Mouse (Mus musculus): Measurements from ENCODE around the gene Xrn2.

The Xrn2 gene

GRCm38 (mm10) chr2:147053229-147053892, 40.6 kb downstream of the Xrn2 start:
- no peak for DNase-seq (ENCODE audit: low read depth, low spot score)

- DNase-seq (ENCODE audit: low read depth, low spot score), result no peak
Measured at GRCm38 (mm10) chr2:147067480-147068246, 54.9 kb downstream of the Xrn2 start.

DNA sequence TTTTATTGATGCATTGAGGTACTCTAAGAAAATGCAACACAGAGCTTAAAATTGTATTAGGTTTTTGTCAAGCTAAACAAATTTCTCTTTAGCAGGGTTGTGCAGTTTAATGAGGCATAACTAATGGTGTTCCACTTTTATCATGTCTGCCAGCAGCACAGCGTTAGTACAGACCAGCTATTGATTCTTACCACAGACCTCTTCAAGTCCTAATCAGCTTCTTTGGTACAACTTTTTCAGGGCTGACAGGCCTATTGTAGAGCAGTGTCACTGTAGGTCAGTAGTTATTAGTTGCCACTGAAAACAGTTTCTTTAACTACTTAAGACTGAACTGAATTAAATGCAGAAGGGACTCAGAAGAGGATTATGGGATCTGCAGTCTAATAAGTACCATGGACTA, 56.3 kb downstream of the Xrn2 start:
- DNase-seq (ENCODE audit: low read depth, low spot score), result no peak

DNA sequence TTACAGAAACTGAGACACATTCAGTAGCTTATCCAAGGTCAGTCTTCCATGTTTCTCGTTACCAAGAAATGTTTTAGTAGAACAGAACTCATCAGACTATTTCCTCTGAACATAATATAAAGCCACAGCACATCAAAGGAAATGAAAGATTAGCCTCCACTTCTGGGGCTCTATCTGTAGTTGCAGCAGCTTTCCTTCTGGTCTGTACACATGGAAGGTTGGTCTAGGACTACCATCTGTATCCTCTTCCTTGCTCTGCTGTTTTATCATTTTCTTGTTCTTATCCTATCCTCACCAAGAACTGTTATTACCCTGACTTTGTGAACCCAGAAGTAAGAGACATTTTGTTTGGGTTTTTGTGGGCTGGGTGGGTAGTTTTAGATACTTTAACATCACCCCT, 57.5 kb downstream of the Xrn2 start:
- no peak for DNase-seq (ENCODE audit: low read depth, low spot score)

DNA sequence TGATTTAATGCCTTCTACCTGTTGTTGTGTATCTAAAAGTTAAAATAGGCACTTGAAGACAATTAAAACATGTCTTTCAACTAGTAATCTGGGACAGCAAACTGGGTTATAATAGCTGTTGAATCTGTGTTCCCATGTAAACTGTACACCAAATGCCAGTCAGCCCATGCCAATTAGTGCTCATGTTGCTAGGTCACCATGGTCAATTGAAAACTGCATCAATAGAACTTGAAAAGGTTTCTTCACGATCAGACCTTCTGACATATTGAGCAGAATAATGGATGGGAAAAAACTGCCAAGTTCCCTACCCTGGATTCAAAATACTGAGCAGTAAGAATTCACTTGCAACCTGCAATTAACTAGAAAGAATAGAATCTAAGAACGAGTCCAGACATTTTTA, 61.2 kb downstream of the Xrn2 start:
- DNase-seq (ENCODE audit: low read depth, low spot score), result no peak

DNA sequence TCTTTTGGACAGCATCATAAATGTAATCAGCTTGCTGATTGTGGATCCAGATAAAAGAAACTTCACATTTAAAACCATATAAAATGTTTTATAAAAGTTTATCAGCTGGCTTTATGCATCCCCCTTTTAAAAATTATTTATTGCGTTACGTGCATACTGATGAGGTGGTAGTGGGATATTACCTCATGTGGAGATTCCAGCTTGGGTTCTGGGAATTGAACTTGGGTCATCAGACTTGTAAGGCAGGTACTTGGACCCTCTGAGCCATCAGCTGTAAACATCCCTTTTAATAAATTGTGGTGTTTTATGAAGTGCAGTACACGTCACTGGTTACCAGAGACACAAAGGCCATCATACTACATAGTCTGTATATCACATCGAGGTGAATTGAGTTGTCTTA, 61.6 kb downstream of the Xrn2 start:
- DNase-seq (ENCODE audit: low read depth, low spot score), result no peak

DNA sequence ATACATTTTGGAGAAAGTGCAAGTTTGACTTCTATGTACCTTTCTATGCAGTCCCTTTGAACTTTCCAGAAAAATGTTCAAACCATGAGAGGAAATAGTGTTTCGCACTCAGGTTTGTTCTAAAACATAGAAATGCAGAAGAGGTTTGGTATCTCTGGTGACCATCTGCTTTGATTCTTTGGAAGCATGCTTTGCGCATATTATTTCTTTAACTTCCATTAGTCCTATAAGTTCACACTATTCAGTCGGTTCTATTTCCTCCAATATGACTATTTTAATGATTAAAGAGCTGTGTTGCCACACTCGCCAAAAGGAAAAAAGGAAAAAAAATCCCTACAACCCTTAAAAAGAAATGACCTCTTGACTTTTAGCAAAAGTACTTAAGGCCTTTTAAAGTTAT, 69.6 kb downstream of the Xrn2 start:
- no peak for DNase-seq (ENCODE audit: low read depth, low spot score)

GRCm38 (mm10) chr2:147083471-147084365, 70.9 kb downstream of the Xrn2 start:
- DNase-seq (ENCODE audit: low read depth, low spot score), result peak; percentile 48

DNA sequence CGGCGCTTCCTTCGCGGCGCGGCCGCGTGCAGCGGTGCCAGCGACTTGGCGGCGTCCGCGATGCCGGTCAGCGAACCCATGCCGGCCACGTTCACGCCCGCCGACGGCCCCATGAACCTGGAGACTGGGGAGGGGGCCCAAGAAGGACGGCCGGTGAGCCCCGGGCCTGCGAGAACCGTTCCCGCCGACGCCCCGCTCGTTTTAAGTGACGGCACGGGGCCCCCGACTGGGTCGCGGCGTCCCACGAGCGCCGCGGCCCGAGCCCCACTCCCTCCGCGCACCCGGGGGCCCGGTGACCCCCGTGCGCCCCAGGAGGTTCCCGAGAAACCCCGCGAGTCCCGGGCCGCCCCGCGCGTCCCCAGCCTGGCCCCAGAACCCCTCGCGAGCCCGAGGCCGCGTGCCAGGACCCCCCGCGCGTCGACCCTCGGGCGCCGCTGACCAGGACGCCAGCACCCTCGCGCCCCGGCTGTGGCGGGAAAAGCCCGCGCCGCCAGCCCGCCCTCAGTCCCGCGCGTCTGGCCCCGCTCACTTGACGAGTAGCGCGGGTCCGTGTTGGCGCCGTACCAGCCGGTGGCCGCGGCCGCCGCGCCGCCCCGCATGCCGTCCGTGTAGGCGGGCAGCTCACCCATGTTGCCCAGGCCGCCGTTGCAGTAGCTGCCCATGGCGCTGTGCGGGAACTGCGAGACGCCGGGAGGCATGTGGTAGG, 71.7 kb downstream of the Xrn2 start:
- peak; percentile 4 for DNase-seq (ENCODE audit: low read depth, low spot score)

DNA sequence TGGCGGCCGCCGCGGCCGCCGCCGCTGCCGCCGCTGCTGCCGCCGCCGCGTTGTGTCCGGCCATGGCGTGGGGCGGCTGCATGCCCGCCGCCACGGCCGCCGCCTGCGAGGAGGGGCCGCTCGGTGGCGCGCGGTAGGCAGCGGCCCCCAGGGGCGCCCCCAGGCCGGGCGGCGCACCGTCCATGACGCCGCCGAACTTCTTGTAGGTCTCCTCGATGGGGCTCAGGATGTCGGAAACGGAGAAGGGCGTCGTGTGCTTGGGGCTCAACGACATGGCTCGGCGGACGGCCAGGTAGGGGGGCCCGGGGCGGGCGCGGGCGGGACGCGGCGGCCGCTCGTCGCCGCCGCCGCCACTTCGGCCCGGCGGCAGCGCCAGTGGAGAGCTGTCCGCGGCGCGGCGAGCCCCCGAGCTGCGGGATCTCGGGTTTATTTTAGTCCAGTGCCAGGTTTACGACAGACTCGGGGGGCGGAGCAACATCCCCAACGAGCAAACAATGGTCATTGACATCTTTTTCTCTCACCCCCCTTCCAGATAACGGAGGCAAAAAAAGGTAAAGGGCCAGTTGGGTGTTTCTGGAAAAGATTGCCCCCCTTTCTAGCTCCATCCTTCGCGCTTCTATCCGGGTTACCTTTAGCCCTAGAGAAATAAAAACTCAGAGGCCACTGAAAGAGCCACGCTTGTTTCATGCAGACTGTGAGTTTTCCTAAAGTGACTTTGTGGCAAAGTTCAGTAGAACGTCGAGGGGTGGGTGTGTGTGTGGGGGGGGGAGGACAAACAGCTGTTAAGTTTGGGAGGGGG, 72.5 kb downstream of the Xrn2 start, which contains the start of gene Nkx2-4:
Gene Nkx2-4, minus strand, starts transcription at position 374 of the 799 bp plus-strand sequence.
- peak; percentile 41 for DNase-seq (ENCODE audit: low read depth, low spot score)

DNA sequence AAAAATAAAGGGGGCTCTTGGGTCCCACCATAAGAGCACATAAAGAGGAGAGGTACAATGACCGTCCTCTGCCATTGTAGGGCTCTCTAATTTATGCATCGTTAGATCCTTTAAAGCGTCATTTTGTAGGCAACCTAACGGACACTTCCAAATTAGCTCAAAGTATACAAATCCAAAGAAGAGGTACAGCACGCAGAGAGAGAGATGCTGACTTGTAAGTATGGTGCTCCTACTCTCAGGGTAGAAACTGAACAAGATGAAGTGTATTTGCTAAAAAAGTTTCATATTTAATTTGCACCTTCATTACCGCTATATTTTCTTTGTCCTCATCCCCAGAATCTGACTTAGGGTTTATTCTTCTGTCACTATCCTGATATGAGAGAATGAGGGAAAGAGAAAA, 73.1 kb downstream of the Xrn2 start:
- peak; percentile 5 for DNase-seq (ENCODE audit: low read depth, low spot score)

- DNase-seq (ENCODE audit: low read depth, low spot score), result no peak
Measured at GRCm38 (mm10) chr2:147086441-147086840, 73.6 kb downstream of the Xrn2 start.

- DNase-seq (ENCODE audit: low read depth, low spot score), result no peak
Measured at GRCm38 (mm10) chr2:147119736-147120135, 106.9 kb downstream of the Xrn2 start.

DNA sequence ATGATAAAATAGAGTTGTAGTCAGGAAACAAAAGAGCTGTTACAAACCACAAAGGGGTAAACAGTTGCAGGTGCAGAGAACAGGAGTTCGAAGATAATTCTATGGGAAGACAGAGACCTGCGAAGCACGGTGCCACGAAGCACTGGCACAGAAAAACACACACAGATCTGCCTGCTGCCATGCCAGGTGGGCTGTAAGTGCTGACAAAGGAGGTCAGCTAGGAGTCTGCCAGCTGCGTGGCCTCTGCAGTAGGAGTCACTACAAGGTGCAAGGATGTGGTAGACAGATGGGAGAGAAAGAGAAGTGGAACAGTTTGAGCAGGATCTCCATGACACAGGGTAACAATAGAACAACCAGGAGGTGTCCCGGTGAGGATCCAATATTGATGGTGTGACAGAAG, 114.6 kb downstream of the Xrn2 start:
- DNase-seq (ENCODE audit: low read depth, low spot score), result no peak

All from R1 (cell line).